Mouse (Mus musculus): ENCODE data around the gene Gm28036. TPM values are rescaled to one million over a fixed set of nuclear protein-coding genes. Genes with fewer than 3 reads are reported as not detected.

The Gm28036 gene
- total and polyA plus RNA-seq, 3 experiments: 20.4 to 32.3 TPM; not detected in 1

DNA sequence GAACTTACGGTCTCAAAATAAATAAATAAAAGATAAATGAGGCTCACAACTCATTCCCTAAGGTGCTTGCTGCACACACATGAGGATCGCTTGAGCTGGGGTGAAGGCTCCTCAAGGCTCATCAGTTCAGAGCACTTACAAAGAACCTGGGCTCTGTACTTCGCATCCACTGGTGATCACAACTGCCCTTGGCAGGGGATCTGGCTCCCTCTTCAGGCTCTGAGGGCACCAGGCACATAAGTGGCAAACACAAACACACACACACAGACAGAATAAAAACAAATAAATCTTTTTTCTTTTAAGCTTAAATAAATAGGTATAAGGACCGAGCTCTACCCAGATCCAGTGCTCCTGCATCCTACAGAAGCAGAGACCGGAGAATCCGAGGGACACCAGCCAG is 8.8 kb upstream of the Gm28036 start:
- Histone ChIP-seq H3K27me3 (ENCODE audit: control insufficient read depth in 1 of 2, insufficient read depth in 2 of 2, low read length in 2 of 2) (no peaks in the 10 kb centered on the region), H3K79me2 (ENCODE audit: control insufficient read depth, insufficient read depth, low read length, poor library complexity) (no peaks in the 10 kb centered on the region), H3K4me3 (ENCODE audit: control insufficient read depth in 1 of 2, insufficient read depth in 1 of 2, low read depth in 2 of 2, low read length in 2 of 2) (no peak overlapping the region), H3K27ac (ENCODE audit: control insufficient read depth, low read depth, low read length) (no peak overlapping the region), H3K9me3 (replicated peaks; ENCODE audit: insufficient read depth, low read length) (no peaks in the 10 kb centered on the region), H3K9ac (ENCODE audit: control insufficient read depth, low read depth, low read length, poor library complexity, severe bottlenecking) (no peak overlapping the region), H3K4me1 (ENCODE audit: control insufficient read depth in 1 of 2, insufficient read depth in 2 of 2, low read length in 2 of 2) (no peaks in the 10 kb centered on the region), H3K36me3 (ENCODE audit: control insufficient read depth in 1 of 2, insufficient read depth in 2 of 2, low read length in 2 of 2) (peaks cover 0 to 4% of the 10 kb centered on the region in 2 experiments; a peak in 2 of 4 replicates)
- TF ChIP-seq POLR2AphosphoS5 (IDR thresholded peaks at IDR 0.05; ENCODE audit: borderline replicate concordance, low read depth, low read length) (no peak), SMC3 (IDR thresholded peaks at IDR 0.05; ENCODE audit: low read depth, low read length) (peak; percentile 37; the same call in 1 of the 2 replicates), RAD21 (IDR thresholded peaks at IDR 0.05; ENCODE audit: low read depth, low read length) (peak; percentile 50), ZMIZ1 (IDR thresholded peaks at IDR 0.05; ENCODE audit: low read depth, low read length) (no peak), CHD2 (IDR thresholded peaks at IDR 0.05; ENCODE audit: low read length) (no peak), TAL1 (IDR thresholded peaks at IDR 0.05; ENCODE audit: low read length) (no peak), POLR2AphosphoS2 (IDR thresholded peaks at IDR 0.05; ENCODE audit: low read length) (no peak), JUND (IDR thresholded peaks at IDR 0.05; ENCODE audit: low read depth, low read length) (no peak), USF2 (IDR thresholded peaks at IDR 0.05; ENCODE audit: borderline replicate concordance in 1 of 2, insufficient read depth in 1 of 2, low read depth in 1 of 2, low read length in 2 of 2) (no peak), MAZ (IDR thresholded peaks at IDR 0.05; ENCODE audit: low read depth, low read length) (no peak), CTCF (IDR thresholded peaks at IDR 0.05 in 2 of 3, conservative IDR thresholded peaks at IDR 0.05 in 1 of 3; ENCODE audit: control insufficient read depth in 1 of 3, insufficient read depth in 1 of 3, low read depth in 2 of 3, low read length in 3 of 3, poor library complexity in 1 of 3, severe bottlenecking in 1 of 3) (peak; percentile 12 to 50 (median 46); a peak in 5 of 6 replicates), ZC3H11A (IDR thresholded peaks at IDR 0.05; ENCODE audit: low read depth, low read length) (0 out of 2 replicates have a peak, but pooled peaks have one; percentile 5)
- DNase-seq (ENCODE audit: low read depth, low spot score): peak; percentile 32

DNA sequence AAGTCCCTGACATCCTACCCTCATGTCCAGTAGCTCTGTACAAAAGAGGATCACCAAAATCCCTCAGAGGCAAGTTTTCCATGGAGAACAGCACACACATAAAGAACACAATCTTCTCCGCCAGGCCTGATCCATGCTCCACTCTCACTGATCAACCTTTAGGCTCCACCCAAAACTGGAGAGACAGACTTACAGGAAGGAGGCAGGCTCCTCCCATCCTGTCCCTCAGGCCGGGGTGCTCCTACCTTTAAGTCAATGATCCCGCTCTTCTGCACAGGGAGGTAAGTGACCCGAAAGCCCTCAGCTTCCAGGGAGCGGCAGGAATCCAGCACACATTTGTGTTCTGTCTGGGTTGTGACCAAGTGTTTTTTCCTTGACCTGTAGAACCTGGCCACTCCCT is 7.3 kb upstream of the Gm28036 start:
- Histone ChIP-seq H3K4me1 (ENCODE audit: control insufficient read depth in 1 of 2, insufficient read depth in 2 of 2, low read length in 2 of 2) (no peaks in the 10 kb centered on the region), H3K9ac (ENCODE audit: control insufficient read depth, low read depth, low read length, poor library complexity, severe bottlenecking) (no peak overlapping the region), H3K36me3 (ENCODE audit: control insufficient read depth in 1 of 2, insufficient read depth in 2 of 2, low read length in 2 of 2) (peaks cover 0 to 4% of the 10 kb centered on the region in 2 experiments; a peak in 2 of 4 replicates), H3K27ac (ENCODE audit: control insufficient read depth, low read depth, low read length) (no peak overlapping the region), H3K79me2 (ENCODE audit: control insufficient read depth, insufficient read depth, low read length, poor library complexity) (no peaks in the 10 kb centered on the region), H3K27me3 (ENCODE audit: control insufficient read depth in 1 of 2, insufficient read depth in 2 of 2, low read length in 2 of 2) (no peaks in the 10 kb centered on the region), H3K4me3 (ENCODE audit: control insufficient read depth in 1 of 2, insufficient read depth in 1 of 2, low read depth in 2 of 2, low read length in 2 of 2) (no peak overlapping the region), H3K9me3 (replicated peaks; ENCODE audit: insufficient read depth, low read length) (no peaks in the 10 kb centered on the region)
- TF ChIP-seq UBTF (IDR thresholded peaks at IDR 0.05; ENCODE audit: borderline replicate concordance, insufficient read depth, low read depth, low read length) (no peak), EP300 (IDR thresholded peaks at IDR 0.05; ENCODE audit: low read depth in 1 of 2, low read length in 2 of 2) (no peak), USF2 (IDR thresholded peaks at IDR 0.05; ENCODE audit: borderline replicate concordance in 1 of 2, insufficient read depth in 1 of 2, low read depth in 1 of 2, low read length in 2 of 2) (no peak), SMC3 (IDR thresholded peaks at IDR 0.05; ENCODE audit: low read depth, low read length) (no peak), GABPA (IDR thresholded peaks at IDR 0.05; ENCODE audit: low read depth, low read length) (no peak), CHD2 (IDR thresholded peaks at IDR 0.05; ENCODE audit: low read length) (no peak), JUND (IDR thresholded peaks at IDR 0.05; ENCODE audit: low read depth, low read length) (no peak), TCF12 (IDR thresholded peaks at IDR 0.05; ENCODE audit: low read depth, low read length) (no peak), NRF1 (IDR thresholded peaks at IDR 0.05; ENCODE audit: insufficient read depth, low read depth, low read length, poor library complexity, severe bottlenecking) (no peak), MAX (IDR thresholded peaks at IDR 0.05; ENCODE audit: low read length) (no peak), ETS1 (IDR thresholded peaks at IDR 0.05; ENCODE audit: low read depth, low read length) (no peak), TAL1 (IDR thresholded peaks at IDR 0.05; ENCODE audit: low read length) (no peak), TBP (IDR thresholded peaks at IDR 0.05; ENCODE audit: low read depth, low read length) (no peak), MAFK (IDR thresholded peaks at IDR 0.05; ENCODE audit: borderline replicate concordance, low read depth, low read length) (no peak), ZMIZ1 (IDR thresholded peaks at IDR 0.05; ENCODE audit: low read depth, low read length) (no peak), RAD21 (IDR thresholded peaks at IDR 0.05; ENCODE audit: low read depth, low read length) (no peak), ZNF384 (IDR thresholded peaks at IDR 0.05; ENCODE audit: low read depth, low read length) (no peak), ELF1 (IDR thresholded peaks at IDR 0.05; ENCODE audit: low read depth, low read length) (no peak)
- DNase-seq (ENCODE audit: low read depth, low spot score): no peak

Measured in MEL (cell line).